Mouse (Mus musculus) liver, adult 2 months (tissue): ENCODE results near the gene Vegfb. TPM values are rescaled to one million over a fixed set of nuclear protein-coding genes. Genes with fewer than 3 reads are reported as not detected.
A peak's percentile ranks its signal among the peaks of the same experiment; 100 is the strongest.

Source experiments
- DNase-seq: peaks from one replicate; pipeline ENCODE4 v3.0.0-alpha.2; 2011; ENCODE audit warnings: low read depth, low spot score; ENCODE audit errors: extremely low read depth
- H3K27ac ChIP-seq: fragments of 200-500 bp; replicated peaks from 2 replicates; pipeline ENCODE4 v1.5.1; 2012; ENCODE audit warnings: low read depth, mild to moderate bottlenecking, control low read depth, inconsistent platforms, low read length; ENCODE audit not compliant: insufficient read depth
- H3K27me3 ChIP-seq: fragments of 200-500 bp; 2 replicates; pipeline ENCODE4 v1.6.1; 2012; ENCODE audit warnings: mild to moderate bottlenecking, moderate library complexity, low read length, inconsistent platforms; ENCODE audit not compliant: control insufficient read depth, insufficient read depth
- H3K36me3 ChIP-seq: fragments of 200-500 bp; 2 replicates; pipeline ENCODE4 v1.6.1; 2012; ENCODE audit warnings: low read length, inconsistent platforms; ENCODE audit not compliant: control insufficient read depth, insufficient read depth
- H3K4me1 ChIP-seq: fragments of 200-500 bp; 2 replicates; pipeline ENCODE4 v1.6.1; 2011; ENCODE audit warnings: low read length; ENCODE audit not compliant: control insufficient read depth, insufficient read depth
- H3K4me3 ChIP-seq: fragments of 200-500 bp; 2 replicates; pipeline ENCODE4 v1.5.1; 2011; ENCODE audit warnings: low read depth, mild to moderate bottlenecking, control low read depth, low read length, moderate library complexity; ENCODE audit not compliant: insufficient read depth
- H3K79me2 ChIP-seq: fragments of 200-500 bp; 2 replicates; pipeline ENCODE4 v1.6.1; 2012; ENCODE audit warnings: inconsistent platforms, mild to moderate bottlenecking, low read length, moderate library complexity; ENCODE audit not compliant: control insufficient read depth, insufficient read depth
- H3K9ac ChIP-seq: fragments of 200-500 bp; 2 replicates; pipeline ENCODE4 v1.6.1; 2012; ENCODE audit warnings: low read depth, mild to moderate bottlenecking, control low read depth, inconsistent platforms, low read length
- CTCF ChIP-seq: fragments of 200-500 bp; IDR thresholded peaks from 2 replicates; pipeline ENCODE4 v1.5.1; 2011; ENCODE audit warnings: low read depth, low read length, control low read depth
- POLR2A ChIP-seq: fragments of 200-500 bp; IDR thresholded peaks from 2 replicates; pipeline ENCODE4 v1.6.1; 2011; ENCODE audit warnings: low read length, control low read depth; ENCODE audit not compliant: insufficient read depth; ENCODE audit errors: extremely low read depth
- WGBS: fragments of 180-500 bp; shearing (Covaris S2); methylation state at CpG from one replicate; pipeline ENCODE4 v1.1.7; 2018; 5-methylcytosine and 5-hydroxymethylcytosine counted together
- polyA plus RNA-seq: library from polyadenylated mRNA; depleted of rRNA; stranded (reverse); fragments of >200 nt; gene quantifications from 2 replicates; pipeline ENCODE4 v1.2.3, GENCODE M21; 2012
- total RNA-seq: library from RNA; depleted of rRNA; stranded (reverse); fragments of >200 nt; gene quantifications from 2 replicates; pipeline ENCODE4 v1.2.3, GENCODE M21; 2014

The Vegfb gene
- total and polyA plus RNA-seq, 2 experiments, result 1.9 to 20.4 TPM

DNA sequence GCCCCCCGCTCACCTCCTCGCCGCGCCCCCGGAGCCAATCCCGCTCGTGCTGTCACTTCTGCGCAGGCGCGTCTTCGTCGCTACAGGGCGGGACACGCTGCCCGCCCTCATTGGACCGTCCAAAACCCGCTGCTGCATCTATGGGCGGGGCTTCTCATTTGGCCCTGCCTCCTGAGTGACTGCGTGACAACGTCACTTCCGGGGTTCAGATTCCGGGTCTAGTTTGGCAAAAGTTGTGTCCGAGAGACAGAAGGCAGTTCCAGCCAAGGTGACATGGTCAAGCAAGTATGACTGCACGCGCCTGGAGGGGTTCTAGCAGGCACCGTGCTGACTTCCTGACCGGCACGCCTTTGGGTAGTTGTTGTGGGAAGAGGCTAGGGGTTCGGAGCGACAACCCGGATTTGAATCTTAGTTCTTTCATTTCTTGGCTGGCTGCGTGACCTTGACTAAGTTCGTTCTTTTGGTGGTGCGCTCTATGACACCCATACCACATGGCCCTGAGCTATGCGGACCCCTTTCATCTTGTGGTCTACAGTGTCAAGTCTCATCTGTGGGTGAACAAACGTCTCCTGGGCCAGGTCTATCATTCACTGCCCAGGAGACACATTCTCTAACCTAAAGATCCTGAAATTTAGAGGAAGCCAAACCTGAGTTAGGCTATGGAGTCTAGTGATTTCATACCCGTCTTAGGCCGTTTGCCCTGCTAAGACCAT, 6.9 kb downstream of the Vegfb start, which contains the start of gene Fkbp2:
Gene Fkbp2 (minus strand): TSS at position 121 of the 713 bp plus-strand sequence.
- H3K9ac ChIP-seq, result peak within 1 kb of the TSS; percentile 91
- peaks cover 3% of the 10 kb centered on the region; the same call in 1 of the 2 replicates for H3K36me3 ChIP-seq
- DNase-seq, result peak; percentile 93
- H3K27ac ChIP-seq, result peak within 1 kb of the TSS; percentile 94
- peaks cover 8% of the 10 kb centered on the region; the same call in 1 of the 2 replicates for H3K79me2 ChIP-seq
- TF ChIP-seq CTCF, result no peak
- peak; percentile 95 for TF ChIP-seq POLR2A
- WGBS, result 1% methylated on average over 38 of the region's 38 CpGs
- peaks cover 22% of the 10 kb centered on the region for H3K4me1 ChIP-seq
- peak within 1 kb of the TSS; percentile 70 for H3K4me3 ChIP-seq
- no peaks in the 10 kb centered on the region for H3K27me3 ChIP-seq

GRCm38 (mm10) chr19:6979486-6980380, 7.7 kb downstream of the Vegfb start:
- H3K36me3 ChIP-seq, result peaks cover 3% of the 10 kb centered on the region; the same call in 1 of the 2 replicates
- 1% methylated on average over 58 of the region's 59 CpGs for WGBS

DNA sequence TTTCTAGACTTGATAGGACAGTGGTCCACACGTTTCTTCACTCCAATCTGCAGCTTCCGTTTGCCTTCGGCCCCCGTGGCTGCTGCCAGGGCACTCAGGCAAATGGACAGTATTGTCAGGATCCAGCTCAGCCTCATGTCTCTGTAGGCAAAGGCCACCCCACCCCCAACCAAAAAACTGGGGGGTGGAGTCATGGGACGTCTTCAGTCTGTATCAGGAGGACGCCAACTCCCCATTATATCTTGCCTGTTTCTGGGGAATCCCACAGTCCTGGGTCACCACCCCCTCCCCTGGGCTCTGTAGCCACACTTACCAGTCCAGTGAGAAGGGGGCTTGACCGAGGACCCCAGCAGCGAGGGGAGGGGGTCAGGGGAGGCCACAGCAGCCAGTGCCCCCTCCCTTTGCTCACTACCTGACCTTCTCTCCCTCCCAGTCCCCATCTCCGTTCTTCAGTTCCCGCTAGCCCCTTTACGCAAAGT, 8.4 kb downstream of the Vegfb start:
- DNase-seq, result peak; percentile 44
- 3% methylated on average over 11 of the region's 11 CpGs for WGBS
- H3K4me1 ChIP-seq, result peaks cover 22% of the 10 kb centered on the region
- peak overlapping the region; percentile 70 for H3K4me3 ChIP-seq
- no peaks in the 10 kb centered on the region for H3K27me3 ChIP-seq
- H3K9ac ChIP-seq, result peak overlapping the region; percentile 72
- no peak for TF ChIP-seq CTCF
- TF ChIP-seq POLR2A, result no peak
- H3K27ac ChIP-seq, result peak overlapping the region; percentile 72
- H3K36me3 ChIP-seq, result peaks cover 3% of the 10 kb centered on the region; the same call in 1 of the 2 replicates
- peaks cover 8% of the 10 kb centered on the region; the same call in 1 of the 2 replicates for H3K79me2 ChIP-seq

More at GRCm38 (mm10) chr19:6979486-6980380, 7.7 kb downstream of the Vegfb start:
- no peaks in the 10 kb centered on the region for H3K27me3 ChIP-seq
- peak overlapping the region; percentile 85 for H3K27ac ChIP-seq
- DNase-seq, result peak; percentile 98
- H3K4me3 ChIP-seq, result peak overlapping the region; percentile 70
- peaks cover 22% of the 10 kb centered on the region for H3K4me1 ChIP-seq
- TF ChIP-seq POLR2A (no peak), CTCF (peak; percentile 74)
- H3K79me2 ChIP-seq, result peaks cover 8% of the 10 kb centered on the region; the same call in 1 of the 2 replicates
- peak overlapping the region; percentile 83 for H3K9ac ChIP-seq

GRCm38 (mm10) chr19:6978639-6978974, 8.8 kb downstream of the Vegfb start:
- Histone ChIP-seq H3K9ac (peak overlapping the region; percentile 72), H3K4me1 (peaks cover 22% of the 10 kb centered on the region), H3K27ac (peak overlapping the region; percentile 72), H3K4me3 (peak overlapping the region; percentile 70; the same call in 1 of the 2 replicates), H3K27me3 (no peaks in the 10 kb centered on the region), H3K79me2 (peaks cover 8% of the 10 kb centered on the region; the same call in 1 of the 2 replicates), H3K36me3 (peaks cover 3% of the 10 kb centered on the region; the same call in 1 of the 2 replicates)
- peak; percentile 61 for DNase-seq
- TF ChIP-seq CTCF (no peak), POLR2A (no peak)
- 29% methylated on average over 3 of the region's 3 CpGs for WGBS

DNA sequence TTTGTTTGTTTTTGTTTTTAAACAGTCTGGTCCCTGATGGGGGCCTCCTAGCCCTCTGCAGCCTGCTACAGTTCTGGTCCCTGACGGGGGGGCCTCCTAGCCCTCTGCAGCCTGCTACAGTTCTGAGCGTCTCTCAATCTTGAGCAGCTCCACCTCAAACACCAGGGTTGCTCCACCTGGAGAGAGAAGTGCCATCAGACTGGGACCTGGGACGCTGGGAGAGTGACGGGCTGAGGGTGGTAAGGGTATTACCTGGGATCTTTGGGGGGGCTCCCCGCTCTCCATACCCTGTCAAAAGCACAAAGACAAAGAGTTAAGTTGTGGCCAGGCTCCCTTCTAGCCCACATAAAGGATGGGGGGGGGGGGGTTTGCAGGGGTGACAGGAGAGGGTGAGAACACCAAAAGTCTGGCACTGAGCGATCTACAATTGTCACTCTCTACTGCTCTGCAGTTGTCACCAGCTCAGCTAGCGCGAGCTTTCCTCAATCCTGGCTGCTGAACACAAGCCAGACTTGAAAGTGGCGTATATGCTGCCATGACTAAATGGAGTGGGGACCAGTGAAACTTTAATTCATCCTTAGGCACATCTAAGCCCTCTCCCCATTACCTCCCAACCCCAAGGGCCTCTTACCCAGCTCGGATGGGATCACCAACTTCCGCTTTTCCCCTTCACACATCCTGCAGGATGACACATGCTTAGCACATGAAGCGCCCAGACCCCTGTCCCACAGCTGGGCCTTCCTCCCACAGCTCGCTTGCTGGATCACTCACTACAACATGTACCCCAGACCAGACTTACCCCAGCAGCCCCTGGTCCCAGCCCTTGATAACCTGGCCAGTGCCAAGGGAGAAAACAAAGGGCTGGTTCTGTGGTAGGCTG, 9.5 kb downstream of the Vegfb start:
- Histone ChIP-seq H3K36me3 (peaks cover 3% of the 10 kb centered on the region; the same call in 1 of the 2 replicates), H3K4me1 (peaks cover 22% of the 10 kb centered on the region), H3K9ac (no peak overlapping the region), H3K79me2 (peaks cover 8% of the 10 kb centered on the region; the same call in 1 of the 2 replicates), H3K27ac (peak overlapping the region; percentile 5), H3K27me3 (no peaks in the 10 kb centered on the region), H3K4me3 (no peak overlapping the region)
- DNase-seq, result no peak
- WGBS, result 89% methylated on average over 13 of the region's 13 CpGs
- TF ChIP-seq POLR2A (no peak), CTCF (no peak)
